Mouse (Mus musculus) liver, embryonic 14.5 days (tissue): Measurements from ENCODE around the gene Ifna6. TPM values are rescaled to one million over a fixed set of nuclear protein-coding genes. Genes with fewer than 3 reads are reported as not detected.

Experiments used
- ATAC-seq: fragments of 200-750 bp; cut with Nextera tagmentation; 2 replicates; pipeline ENCODE4 v1.8.0; 2017; ENCODE audit warnings: moderate number of reproducible peaks, mild to moderate bottlenecking, moderate library complexity; ENCODE audit not compliant: insufficient read depth
- DNase-seq, 3 experiments: peaks; one replicate each; pipeline ENCODE4 v3.0.0-alpha.2; 2012 to 2013; ENCODE audit warnings: low read depth in 3 of 3, low spot score in 3 of 3
- H3K27ac ChIP-seq: fragments of 300-500 bp; sonication (generic); 2 replicates; pipeline ENCODE4 v1.5.1; 2014; ENCODE audit warnings: moderate library complexity, mild to moderate bottlenecking, control low read depth, inconsistent platforms
- H3K27me3 ChIP-seq: fragments of 300-500 bp; sonication (generic); 2 replicates; pipeline ENCODE4 v1.6.1; 2014; ENCODE audit warnings: mild to moderate bottlenecking, low read length, moderate library complexity; ENCODE audit not compliant: control insufficient read depth, insufficient read depth
- H3K36me3 ChIP-seq: fragments of 300-500 bp; sonication (generic); replicated peaks from 2 replicates; pipeline ENCODE4 v1.6.1; 2014; ENCODE audit warnings: low read depth; ENCODE audit not compliant: control insufficient read depth, insufficient read depth
- H3K4me1 ChIP-seq, 2 experiments: fragments of 200-500 bp in 1 of 2; fragments of 300-500 bp in 1 of 2; sonication (generic) in 1 of 2; replicated peaks; 2 replicates each; pipeline ENCODE4 v1.6.1; 2012 to 2014; ENCODE audit warnings: antibody characterized with exemption in 1 of 2, inconsistent platforms in 1 of 2, low read length in 1 of 2; ENCODE audit not compliant: control insufficient read depth in 2 of 2, insufficient read depth in 2 of 2
- H3K4me2 ChIP-seq: fragments of 300-500 bp; sonication (generic); 2 replicates; pipeline ENCODE4 v1.6.1; 2014; ENCODE audit warnings: low read depth, mild to moderate bottlenecking, control low read depth, moderate library complexity
- H3K4me3 ChIP-seq, 2 experiments: fragments of 200-500 bp in 1 of 2; fragments of 300-500 bp in 1 of 2; sonication (generic) in 1 of 2; 2 replicates each; pipeline ENCODE4 v1.5.1; 2012 to 2014; ENCODE audit warnings: low read depth in 2 of 2, low read length in 2 of 2, mild to moderate bottlenecking in 2 of 2, control low read depth in 1 of 2, inconsistent platforms in 1 of 2, moderate library complexity in 1 of 2; ENCODE audit not compliant: insufficient read depth in 1 of 2
- H3K9ac ChIP-seq: fragments of 300-500 bp; sonication (generic); replicated peaks from 2 replicates; pipeline ENCODE4 v1.6.1; 2014; ENCODE audit warnings: mild to moderate bottlenecking, control low read depth, moderate library complexity
- H3K9me3 ChIP-seq: fragments of 300-500 bp; sonication (generic); 2 replicates; pipeline ENCODE4 v1.6.1; 2016; ENCODE audit warnings: low read length, mixed read lengths; ENCODE audit not compliant: control insufficient read depth
- CTCF ChIP-seq: IDR thresholded peaks from 2 replicates; pipeline ENCODE4 v1.5.1; 2016; ENCODE audit warnings: antibody characterized with exemption, low read depth, control low read depth
- EP300 ChIP-seq: IDR thresholded peaks from 2 replicates; pipeline ENCODE4 v1.6.1; 2016; ENCODE audit warnings: antibody characterized with exemption, low read depth
- WGBS: fragments of 180-500 bp; shearing (Covaris S2); extraction: QIAGEN DNeasy Blood & Tissue Kit; methylation state at CpG from one replicate; pipeline ENCODE4 v1.1.7; 2014; ENCODE audit not compliant: insufficient replicate concordance; 5-methylcytosine and 5-hydroxymethylcytosine counted together
- polyA plus RNA-seq, 2 experiments: library from polyadenylated mRNA; depleted of rRNA in 1 of 2; stranded (reverse) in 1 of 2; unstranded in 1 of 2; fragments of >200 nt; fragmentation: Nextera tagmentation in 1 of 2; extraction: Ambion mirVana in 1 of 2; gene quantifications; 2 replicates each; pipeline versions ENCODE4 v1.2.1 to v1.2.3; 2012 to 2014

Gene Ifna6
- polyA plus RNA-seq, 2 experiments = not detected

GRCm38 (mm10) chr4:88876520-88876919 lies 49.3 kb downstream of the Ifna6 start:
- H3K4me1 ChIP-seq = peaks cover 16 to 29% of the 10 kb centered on the region in 2 experiments
- H3K36me3 ChIP-seq = no peaks in the 10 kb centered on the region
- no peak overlapping the region for H3K27ac ChIP-seq
- 60% methylated on average over 4 of the region's 4 CpGs for WGBS
- H3K9ac ChIP-seq = no peak overlapping the region
- no peak for TF ChIP-seq EP300
- TF ChIP-seq CTCF = peak; percentile 19; the same call in 1 of the 2 replicates
- ATAC-seq (no peak), DNase-seq (no peak)
- H3K27me3 ChIP-seq = no peaks in the 10 kb centered on the region
- H3K4me3 ChIP-seq = no peak overlapping the region
- no peak overlapping the region for H3K4me2 ChIP-seq
- H3K9me3 ChIP-seq = no peaks in the 10 kb centered on the region

Other genes with a start within 250 kb of the Ifna6 start
- gene Ifna9, start 235.0 kb upstream of the Ifna6 start, polyA plus RNA-seq (2012; rRNA removed) = not detected in 2 replicates
- gene Ifna9, start 235.0 kb upstream of the Ifna6 start, polyA plus RNA-seq (2014; fragmentation: Nextera tagmentation; extraction: Ambion mirVana) = not detected in 2 replicates
- not detected in 2 replicates for gene Ifna12, start 224.0 kb upstream of the Ifna6 start, polyA plus RNA-seq (2012; rRNA removed)
- not detected in 2 replicates for gene Ifna12, start 224.0 kb upstream of the Ifna6 start, polyA plus RNA-seq (2014; fragmentation: Nextera tagmentation; extraction: Ambion mirVana)
- not detected in 2 replicates for gene C87499, start 193.0 kb upstream of the Ifna6 start, polyA plus RNA-seq (2012; rRNA removed)
- not detected in 2 replicates for gene C87499, start 193.0 kb upstream of the Ifna6 start, polyA plus RNA-seq (2014; fragmentation: Nextera tagmentation; extraction: Ambion mirVana)
- not detected in 2 replicates for gene Ifna13, start 183.0 kb upstream of the Ifna6 start, polyA plus RNA-seq (2012; rRNA removed)
- gene Ifna13, start 183.0 kb upstream of the Ifna6 start, polyA plus RNA-seq (2014; fragmentation: Nextera tagmentation; extraction: Ambion mirVana) = not detected in 2 replicates
- gene Ifna16, start 150.5 kb upstream of the Ifna6 start, polyA plus RNA-seq (2012; rRNA removed) = not detected in 2 replicates
- not detected in 2 replicates for gene Ifna16, start 150.5 kb upstream of the Ifna6 start, polyA plus RNA-seq (2014; fragmentation: Nextera tagmentation; extraction: Ambion mirVana)
- gene Ifna2, start 143.5 kb upstream of the Ifna6 start, polyA plus RNA-seq (2012; rRNA removed) = not detected in 2 replicates
- not detected in 2 replicates for gene Ifna2, start 143.5 kb upstream of the Ifna6 start, polyA plus RNA-seq (2014; fragmentation: Nextera tagmentation; extraction: Ambion mirVana)
- not detected in 2 replicates for gene Ifnab, start 136.1 kb upstream of the Ifna6 start, polyA plus RNA-seq (2012; rRNA removed)
- not detected in 2 replicates for gene Ifnab, start 136.1 kb upstream of the Ifna6 start, polyA plus RNA-seq (2014; fragmentation: Nextera tagmentation; extraction: Ambion mirVana)
- 0.08 and 0.13 TPM in 2 replicates for gene Gm26566, start 105.6 kb upstream of the Ifna6 start, polyA plus RNA-seq (2012; rRNA removed)
- 0.24 and 0.43 TPM in 2 replicates for gene Gm26566, start 105.6 kb upstream of the Ifna6 start, polyA plus RNA-seq (2014; fragmentation: Nextera tagmentation; extraction: Ambion mirVana)
- gene Klhl9, start 105.0 kb upstream of the Ifna6 start, polyA plus RNA-seq (2012; rRNA removed) = 6.4 and 9.1 TPM in 2 replicates
- 26.5 and 28.1 TPM in 2 replicates for gene Klhl9, start 105.0 kb upstream of the Ifna6 start, polyA plus RNA-seq (2014; fragmentation: Nextera tagmentation; extraction: Ambion mirVana)
- gene Gm13271, start 72.5 kb upstream of the Ifna6 start, polyA plus RNA-seq (2012; rRNA removed) = not detected in 2 replicates
- not detected in 2 replicates for gene Gm13271, start 72.5 kb upstream of the Ifna6 start, polyA plus RNA-seq (2014; fragmentation: Nextera tagmentation; extraction: Ambion mirVana)
- 0.02 TPM in 1 of 2 replicates, not detected in the other for gene Gm13283, start 67.3 kb upstream of the Ifna6 start, polyA plus RNA-seq (2012; rRNA removed)
- gene Gm13283, start 67.3 kb upstream of the Ifna6 start, polyA plus RNA-seq (2014; fragmentation: Nextera tagmentation; extraction: Ambion mirVana) = 0.15 TPM in 1 of 2 replicates, not detected in the other
- gene Gm13290, start 53.6 kb upstream of the Ifna6 start, polyA plus RNA-seq (2012; rRNA removed) = not detected in 2 replicates
- 0.14 TPM in 1 of 2 replicates, not detected in the other for gene Gm13290, start 53.6 kb upstream of the Ifna6 start, polyA plus RNA-seq (2014; fragmentation: Nextera tagmentation; extraction: Ambion mirVana)
- not detected in 2 replicates for gene Gm13289, start 50.5 kb upstream of the Ifna6 start, polyA plus RNA-seq (2012; rRNA removed)
- gene Gm13289, start 50.5 kb upstream of the Ifna6 start, polyA plus RNA-seq (2014; fragmentation: Nextera tagmentation; extraction: Ambion mirVana) = not detected in 2 replicates
- gene Gm13272, start 47.6 kb upstream of the Ifna6 start, polyA plus RNA-seq (2012; rRNA removed) = not detected in 2 replicates
- gene Gm13272, start 47.6 kb upstream of the Ifna6 start, polyA plus RNA-seq (2014; fragmentation: Nextera tagmentation; extraction: Ambion mirVana) = not detected in 2 replicates
- gene Ifnz, start 45.3 kb upstream of the Ifna6 start, polyA plus RNA-seq (2012; rRNA removed) = not detected in 2 replicates
- not detected in 2 replicates for gene Ifnz, start 45.3 kb upstream of the Ifna6 start, polyA plus RNA-seq (2014; fragmentation: Nextera tagmentation; extraction: Ambion mirVana)
- gene Gm13276, start 41.7 kb upstream of the Ifna6 start, polyA plus RNA-seq (2012; rRNA removed) = not detected in 2 replicates
- not detected in 2 replicates for gene Gm13276, start 41.7 kb upstream of the Ifna6 start, polyA plus RNA-seq (2014; fragmentation: Nextera tagmentation; extraction: Ambion mirVana)
- gene Gm13277, start 38.8 kb upstream of the Ifna6 start, polyA plus RNA-seq (2012; rRNA removed) = not detected in 2 replicates
- not detected in 2 replicates for gene Gm13277, start 38.8 kb upstream of the Ifna6 start, polyA plus RNA-seq (2014; fragmentation: Nextera tagmentation; extraction: Ambion mirVana)
- not detected in 2 replicates for gene Gm13278, start 35.9 kb upstream of the Ifna6 start, polyA plus RNA-seq (2012; rRNA removed)
- not detected in 2 replicates for gene Gm13278, start 35.9 kb upstream of the Ifna6 start, polyA plus RNA-seq (2014; fragmentation: Nextera tagmentation; extraction: Ambion mirVana)
- gene Gm13275, start 32.9 kb upstream of the Ifna6 start, polyA plus RNA-seq (2012; rRNA removed) = not detected in 2 replicates
- not detected in 2 replicates for gene Gm13275, start 32.9 kb upstream of the Ifna6 start, polyA plus RNA-seq (2014; fragmentation: Nextera tagmentation; extraction: Ambion mirVana)
- gene Gm13279, start 30.0 kb upstream of the Ifna6 start, polyA plus RNA-seq (2012; rRNA removed) = not detected in 2 replicates
- gene Gm13279, start 30.0 kb upstream of the Ifna6 start, polyA plus RNA-seq (2014; fragmentation: Nextera tagmentation; extraction: Ambion mirVana) = not detected in 2 replicates
- gene Gm13285, start 27.8 kb upstream of the Ifna6 start, polyA plus RNA-seq (2012; rRNA removed) = not detected in 2 replicates
- 0.14 TPM in 1 of 2 replicates, not detected in the other for gene Gm13285, start 27.8 kb upstream of the Ifna6 start, polyA plus RNA-seq (2014; fragmentation: Nextera tagmentation; extraction: Ambion mirVana)
- not detected in 2 replicates for gene Gm13287, start 24.2 kb upstream of the Ifna6 start, polyA plus RNA-seq (2012; rRNA removed)
- gene Gm13287, start 24.2 kb upstream of the Ifna6 start, polyA plus RNA-seq (2014; fragmentation: Nextera tagmentation; extraction: Ambion mirVana) = not detected in 2 replicates
- not detected in 2 replicates for gene Gm13288, start 21.9 kb upstream of the Ifna6 start, polyA plus RNA-seq (2012; rRNA removed)
- gene Gm13288, start 21.9 kb upstream of the Ifna6 start, polyA plus RNA-seq (2014; fragmentation: Nextera tagmentation; extraction: Ambion mirVana) = not detected in 2 replicates
- not detected in 2 replicates for gene Ifna7, start 11.2 kb upstream of the Ifna6 start, polyA plus RNA-seq (2012; rRNA removed)
- gene Ifna7, start 11.2 kb upstream of the Ifna6 start, polyA plus RNA-seq (2014; fragmentation: Nextera tagmentation; extraction: Ambion mirVana) = not detected in 2 replicates
- gene Ifna11, start 7.5 kb upstream of the Ifna6 start, polyA plus RNA-seq (2012; rRNA removed) = not detected in 2 replicates
- gene Ifna11, start 7.5 kb upstream of the Ifna6 start, polyA plus RNA-seq (2014; fragmentation: Nextera tagmentation; extraction: Ambion mirVana) = not detected in 2 replicates
- gene Ifna5, start 8.1 kb downstream of the Ifna6 start, polyA plus RNA-seq (2012; rRNA removed) = not detected in 2 replicates
- not detected in 2 replicates for gene Ifna5, start 8.1 kb downstream of the Ifna6 start, polyA plus RNA-seq (2014; fragmentation: Nextera tagmentation; extraction: Ambion mirVana)
- gene Ifna4, start 14.4 kb downstream of the Ifna6 start, polyA plus RNA-seq (2012; rRNA removed) = not detected in 2 replicates
- not detected in 2 replicates for gene Ifna4, start 14.4 kb downstream of the Ifna6 start, polyA plus RNA-seq (2014; fragmentation: Nextera tagmentation; extraction: Ambion mirVana)
- gene Ifna1, start 22.7 kb downstream of the Ifna6 start, polyA plus RNA-seq (2012; rRNA removed) = not detected in 2 replicates
- gene Ifna1, start 22.7 kb downstream of the Ifna6 start, polyA plus RNA-seq (2014; fragmentation: Nextera tagmentation; extraction: Ambion mirVana) = not detected in 2 replicates
- not detected in 2 replicates for gene Ifne, start 52.8 kb downstream of the Ifna6 start, polyA plus RNA-seq (2012; rRNA removed)
- gene Ifne, start 52.8 kb downstream of the Ifna6 start, polyA plus RNA-seq (2014; fragmentation: Nextera tagmentation; extraction: Ambion mirVana) = not detected in 2 replicates